Mouse (Mus musculus): ENCODE measurements around the gene Hoxa13. TPM values are rescaled to one million over a fixed set of nuclear protein-coding genes. Genes with fewer than 3 reads are reported as not detected.

Gene Hoxa13
- polyA plus RNA-seq, 1 experiment from 2014 or later: 0.15 TPM

DNA sequence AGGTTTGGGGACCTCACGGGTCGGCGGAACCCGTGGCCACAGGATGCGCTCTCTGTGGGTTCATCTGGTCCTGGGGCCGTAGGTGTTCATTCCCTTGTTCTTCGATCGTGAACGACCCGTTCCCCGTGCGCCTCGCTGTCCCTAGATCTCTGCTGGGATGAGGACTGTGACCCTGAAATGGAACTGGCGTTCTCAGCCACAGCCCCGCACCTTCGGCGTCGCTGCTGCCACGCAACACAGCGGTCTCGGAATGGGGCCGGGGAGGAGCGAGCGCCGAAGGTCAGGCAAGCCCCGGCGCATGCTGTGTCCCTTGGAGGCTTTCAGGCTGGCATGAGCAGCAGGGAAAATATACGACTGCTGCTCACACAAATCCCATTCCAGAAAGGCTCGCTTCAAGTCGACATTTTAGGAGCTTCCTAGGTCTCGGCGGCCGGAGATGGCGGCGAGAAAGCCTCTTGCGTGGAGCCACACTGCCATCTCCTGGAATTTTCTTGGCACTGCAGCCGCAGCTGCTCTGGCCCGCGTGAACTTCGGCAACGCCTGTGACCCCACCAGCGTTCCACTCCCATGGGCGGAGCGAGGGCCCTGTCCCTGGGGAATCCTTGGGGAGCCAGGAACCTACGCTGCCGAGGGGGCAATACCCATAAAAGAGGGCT lies 39.2 kb downstream of the Hoxa13 start, which contains the start of gene Hoxa7:
Hoxa7 (minus strand) TSS at position 518 of the 656 bp plus-strand sequence.
- Histone ChIP-seq H3K4me3 (ENCODE audit: low read length) (peak within 1 kb of the TSS; percentile 63), H3K27me3 (ENCODE audit: insufficient read depth, low read length) (no peaks in the 10 kb centered on the region), H3K4me2 (replicated peaks; ENCODE audit: low read depth, low read length) (peak within 1 kb of the TSS; percentile 81), H3K9me3 (ENCODE audit: low read length) (no peaks in the 10 kb centered on the region), H3K36me3 (ENCODE audit: insufficient read depth, low read length) (0 out of 2 replicates have a peak, but pooled peaks cover 7% of the 10 kb centered on the region), H3K27ac (ENCODE audit: low read length) (peak within 1 kb of the TSS; percentile 97), H3K4me1 (ENCODE audit: insufficient read depth, low read length) (peaks cover 34% of the 10 kb centered on the region), H3K9ac (replicated peaks; ENCODE audit: low read length) (peak within 1 kb of the TSS; percentile 95)
- under 1% methylated on average over 46 of the region's 46 CpGs for WGBS
- peak; percentile 28 for ATAC-seq (ENCODE audit: low FRiP score, low TSS enrichment)

DNA sequence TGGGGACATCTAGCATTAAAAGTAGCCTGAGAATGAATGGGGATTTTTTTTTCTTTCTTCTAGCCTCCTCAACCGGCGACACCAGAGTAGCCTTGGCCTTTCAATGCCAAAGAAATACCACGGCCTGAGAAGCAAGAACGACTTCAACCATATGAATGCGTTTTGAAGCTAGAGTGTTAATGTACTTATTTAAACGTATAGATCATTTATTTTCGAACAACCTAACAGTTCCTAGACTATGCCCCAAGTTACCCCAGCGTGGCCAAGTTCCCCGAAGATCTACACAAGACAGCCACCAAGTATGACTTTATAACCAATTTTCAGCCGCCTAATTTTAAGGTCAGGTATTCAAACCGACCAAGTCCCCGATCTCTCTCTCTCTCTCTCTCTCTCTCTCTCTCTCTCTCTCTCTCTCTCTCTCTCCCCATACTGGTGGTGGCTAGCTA lies 39.8 kb downstream of the Hoxa13 start:
- Histone ChIP-seq H3K27ac (ENCODE audit: low read length) (peak overlapping the region; percentile 97), H3K4me2 (replicated peaks; ENCODE audit: low read depth, low read length) (peak overlapping the region; percentile 81), H3K9ac (replicated peaks; ENCODE audit: low read length) (peak overlapping the region; percentile 95), H3K4me3 (ENCODE audit: low read length) (peak overlapping the region; percentile 63), H3K9me3 (ENCODE audit: low read length) (no peaks in the 10 kb centered on the region), H3K27me3 (ENCODE audit: insufficient read depth, low read length) (no peaks in the 10 kb centered on the region), H3K36me3 (ENCODE audit: insufficient read depth, low read length) (0 out of 2 replicates have a peak, but pooled peaks cover 7% of the 10 kb centered on the region), H3K4me1 (ENCODE audit: insufficient read depth, low read length) (peaks cover 38% of the 10 kb centered on the region)
- no peak for ATAC-seq (ENCODE audit: low FRiP score, low TSS enrichment)
- WGBS: 4% methylated on average over 12 of the region's 12 CpGs

DNA sequence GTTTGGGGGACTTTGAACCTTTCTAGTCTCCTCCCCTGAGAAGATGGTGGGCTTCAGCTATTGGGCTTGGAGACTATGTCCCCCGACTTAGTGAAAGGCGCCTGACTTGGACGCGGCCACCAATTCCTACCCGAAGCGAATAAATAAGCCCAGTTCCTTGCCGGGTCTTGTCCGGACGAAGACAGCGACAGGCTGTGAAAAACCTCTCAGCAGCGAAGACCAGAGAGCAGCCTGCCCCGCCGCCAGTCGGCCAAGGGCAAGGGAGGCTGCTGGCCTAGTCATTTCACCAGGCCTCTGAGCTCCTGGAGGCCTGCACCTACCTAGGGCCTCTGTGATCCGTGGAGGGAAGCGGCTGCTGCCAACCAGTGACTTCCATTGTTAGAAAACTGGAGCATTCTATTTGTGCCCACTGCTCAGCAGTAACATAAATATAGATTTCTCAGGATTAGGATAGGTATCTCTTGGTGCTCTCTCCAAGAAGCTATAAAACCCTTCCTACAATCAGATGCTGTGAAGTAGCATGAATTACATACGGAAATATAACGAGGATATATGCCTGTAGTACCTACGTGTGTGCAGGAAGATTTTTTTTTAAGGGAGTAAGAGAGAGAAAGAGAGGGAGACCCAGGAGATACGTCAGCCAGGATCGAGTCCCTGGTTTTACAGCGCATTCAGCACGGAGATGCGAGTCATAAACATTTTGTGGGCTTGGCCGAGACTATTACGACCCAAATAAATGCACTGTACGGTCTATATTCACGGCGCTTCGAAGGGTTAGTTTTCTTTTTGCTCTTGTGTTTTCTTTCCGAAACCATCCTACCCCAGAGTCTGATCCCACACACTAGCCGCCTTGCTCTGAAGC lies 40.4 kb downstream of the Hoxa13 start:
- no peak for ATAC-seq (ENCODE audit: low FRiP score, low TSS enrichment)
- H3K27ac ChIP-seq (ENCODE audit: low read length): peak overlapping the region; percentile 97
- 14% methylated on average over 32 of the region's 32 CpGs for WGBS
- peak overlapping the region; percentile 95 for H3K9ac ChIP-seq (replicated peaks; ENCODE audit: low read length)
- no peaks in the 10 kb centered on the region for H3K9me3 ChIP-seq (ENCODE audit: low read length)
- H3K36me3 ChIP-seq (ENCODE audit: insufficient read depth, low read length): 0 out of 2 replicates have a peak, but pooled peaks cover 7% of the 10 kb centered on the region
- peak overlapping the region; percentile 81 for H3K4me2 ChIP-seq (replicated peaks; ENCODE audit: low read depth, low read length)
- H3K4me1 ChIP-seq (ENCODE audit: insufficient read depth, low read length): peaks cover 43% of the 10 kb centered on the region
- H3K4me3 ChIP-seq (ENCODE audit: low read length): peak overlapping the region; percentile 63
- no peaks in the 10 kb centered on the region for H3K27me3 ChIP-seq (ENCODE audit: insufficient read depth, low read length)

DNA sequence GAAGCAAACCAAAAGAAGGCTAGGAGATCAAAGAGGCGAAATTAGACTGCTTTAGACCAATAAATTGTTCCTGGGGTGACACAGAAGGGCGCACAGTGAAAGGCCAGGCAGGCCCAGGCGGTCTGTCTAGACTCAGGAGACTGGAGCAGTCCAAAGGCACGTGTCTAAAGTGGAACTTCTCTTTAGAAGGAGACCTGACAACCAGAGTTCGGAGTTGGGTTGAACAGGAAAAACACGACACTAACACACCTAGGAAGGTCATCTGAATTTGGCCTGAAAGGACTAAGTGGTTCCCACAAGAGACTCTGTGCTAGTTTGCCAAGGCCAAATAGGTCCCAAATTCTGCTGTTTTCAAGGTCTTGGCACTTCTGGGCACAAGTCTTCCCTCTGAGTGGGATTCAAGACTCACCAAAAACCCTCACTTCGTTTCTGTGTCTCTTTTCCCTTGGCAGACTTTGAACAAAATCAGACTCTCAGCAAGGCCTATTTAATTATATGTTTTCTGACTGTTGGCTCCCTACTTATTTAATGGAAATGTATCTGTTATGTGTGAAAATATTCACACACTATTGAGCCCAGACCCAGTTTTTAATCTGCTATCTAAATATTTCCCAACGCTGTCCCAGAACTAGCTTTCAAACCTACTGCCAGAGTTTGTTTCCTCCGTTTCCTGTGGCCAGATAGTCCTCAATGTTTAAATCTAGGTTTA lies 41.3 kb downstream of the Hoxa13 start:
- Histone ChIP-seq H3K4me3 (ENCODE audit: low read length) (peak overlapping the region; percentile 63), H3K27me3 (ENCODE audit: insufficient read depth, low read length) (no peaks in the 10 kb centered on the region), H3K9me3 (ENCODE audit: low read length) (no peaks in the 10 kb centered on the region), H3K27ac (ENCODE audit: low read length) (peak overlapping the region; percentile 97), H3K4me2 (replicated peaks; ENCODE audit: low read depth, low read length) (peak overlapping the region; percentile 81), H3K36me3 (ENCODE audit: insufficient read depth, low read length) (0 out of 2 replicates have a peak, but pooled peaks cover 7% of the 10 kb centered on the region), H3K9ac (replicated peaks; ENCODE audit: low read length) (peak overlapping the region; percentile 95), H3K4me1 (ENCODE audit: insufficient read depth, low read length) (peaks cover 50% of the 10 kb centered on the region)
- ATAC-seq (ENCODE audit: low FRiP score, low TSS enrichment): no peak
- WGBS: 28% methylated on average over 9 of the region's 9 CpGs

DNA sequence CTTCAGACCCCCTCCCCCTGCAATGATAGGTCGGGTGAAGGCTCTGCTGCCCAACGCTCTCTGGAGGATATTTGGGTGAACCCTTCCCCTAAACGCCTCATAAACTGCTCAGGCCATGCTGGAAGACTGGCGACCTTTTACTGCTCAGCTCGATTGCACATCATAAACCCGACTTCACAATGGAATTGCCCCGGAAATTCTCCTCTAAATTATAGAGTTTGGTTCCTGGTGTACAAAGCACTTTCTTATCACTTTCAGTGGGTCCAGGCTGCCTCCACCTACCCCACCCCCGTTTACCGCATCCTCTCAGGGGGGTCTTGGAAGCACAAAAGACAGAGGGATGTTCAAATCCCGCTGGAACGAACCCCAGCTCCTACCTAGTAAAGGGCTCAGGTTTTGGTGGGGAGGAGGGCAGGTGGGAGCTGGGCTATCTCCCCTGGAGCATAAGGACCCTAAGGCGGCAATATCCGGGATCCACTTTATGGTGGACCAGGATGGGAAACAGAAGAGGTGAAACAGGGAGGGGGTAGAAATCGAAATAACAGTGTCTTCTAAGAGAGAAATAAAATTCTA lies 42.0 kb downstream of the Hoxa13 start:
- Histone ChIP-seq H3K9me3 (ENCODE audit: low read length) (no peaks in the 10 kb centered on the region), H3K27me3 (ENCODE audit: insufficient read depth, low read length) (no peaks in the 10 kb centered on the region), H3K4me3 (ENCODE audit: low read length) (peak overlapping the region; percentile 71), H3K36me3 (ENCODE audit: insufficient read depth, low read length) (0 out of 2 replicates have a peak, but pooled peaks cover 2% of the 10 kb centered on the region), H3K4me2 (replicated peaks; ENCODE audit: low read depth, low read length) (peak overlapping the region; percentile 81), H3K9ac (replicated peaks; ENCODE audit: low read length) (peak overlapping the region; percentile 95), H3K27ac (ENCODE audit: low read length) (peak overlapping the region; percentile 97), H3K4me1 (ENCODE audit: insufficient read depth, low read length) (peaks cover 55% of the 10 kb centered on the region)
- WGBS: 14% methylated on average over 14 of the region's 14 CpGs
- no peak for ATAC-seq (ENCODE audit: low FRiP score, low TSS enrichment)

DNA sequence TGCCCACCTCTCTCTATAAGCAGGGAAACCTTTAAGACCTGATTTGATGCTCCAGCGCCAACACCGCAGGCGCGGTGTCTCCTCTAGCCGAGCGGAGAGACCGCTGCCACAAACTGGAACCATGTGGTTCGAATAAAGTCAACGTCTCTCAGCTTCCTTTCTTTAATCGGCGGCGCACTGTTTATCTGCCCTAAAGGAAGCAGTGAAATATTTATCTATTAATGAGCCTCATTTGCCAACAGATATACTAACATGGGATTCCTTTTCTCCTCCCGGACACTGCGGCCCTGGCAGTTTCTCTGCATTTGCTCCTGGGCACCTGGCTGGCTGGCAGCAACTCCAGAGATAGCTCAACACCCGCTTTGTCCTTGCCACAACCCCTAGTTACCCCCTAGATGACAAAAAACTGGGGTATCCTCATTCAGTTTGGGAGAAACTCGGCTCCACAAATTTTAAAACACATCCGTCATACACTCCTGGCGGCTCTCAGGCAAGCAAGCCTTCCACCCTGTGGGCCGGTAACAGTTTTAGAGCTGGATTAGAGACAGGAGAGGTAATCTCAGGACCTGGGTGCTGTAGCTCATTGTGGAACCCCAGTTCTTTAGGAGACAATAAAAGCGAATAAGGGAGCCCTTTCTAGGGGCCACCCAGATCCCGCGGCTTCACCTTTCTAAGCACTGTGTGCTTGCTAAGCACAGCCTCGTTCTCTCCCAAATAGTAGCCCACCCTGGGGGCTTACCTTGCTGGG lies 42.6 kb downstream of the Hoxa13 start:
- no peak for ATAC-seq (ENCODE audit: low FRiP score, low TSS enrichment)
- Histone ChIP-seq H3K4me1 (ENCODE audit: insufficient read depth, low read length) (peaks cover 57% of the 10 kb centered on the region), H3K9ac (replicated peaks; ENCODE audit: low read length) (peak overlapping the region; percentile 95), H3K36me3 (ENCODE audit: insufficient read depth, low read length) (no peaks in the 10 kb centered on the region), H3K27me3 (ENCODE audit: insufficient read depth, low read length) (no peaks in the 10 kb centered on the region), H3K27ac (ENCODE audit: low read length) (peak overlapping the region; percentile 97), H3K4me2 (replicated peaks; ENCODE audit: low read depth, low read length) (peak overlapping the region; percentile 81), H3K4me3 (ENCODE audit: low read length) (peak overlapping the region; percentile 71), H3K9me3 (ENCODE audit: low read length) (no peaks in the 10 kb centered on the region)
- 10% methylated on average over 23 of the region's 23 CpGs for WGBS

DNA sequence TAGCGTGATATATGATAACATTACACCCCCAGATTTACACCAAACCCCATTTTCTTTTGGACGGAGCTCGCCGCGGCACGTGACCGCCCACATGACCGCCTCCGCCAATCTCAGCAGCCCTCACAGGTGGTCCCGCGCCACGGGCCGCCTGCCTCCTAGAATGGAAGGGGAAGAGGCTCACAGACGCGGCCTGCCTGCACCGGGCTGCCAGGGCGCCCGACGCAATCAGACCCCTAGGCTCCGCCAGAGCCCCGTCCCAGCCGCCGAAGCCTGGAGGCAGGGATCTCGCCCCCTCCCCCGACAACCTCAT lies 43.3 kb downstream of the Hoxa13 start:
- peak overlapping the region; percentile 97 for H3K27ac ChIP-seq (ENCODE audit: low read length)
- WGBS: 0% methylated on average over 25 of the region's 25 CpGs
- no peaks in the 10 kb centered on the region for H3K36me3 ChIP-seq (ENCODE audit: insufficient read depth, low read length)
- H3K9ac ChIP-seq (replicated peaks; ENCODE audit: low read length): peak overlapping the region; percentile 95
- H3K4me2 ChIP-seq (replicated peaks; ENCODE audit: low read depth, low read length): peak overlapping the region; percentile 81
- H3K27me3 ChIP-seq (ENCODE audit: insufficient read depth, low read length): no peaks in the 10 kb centered on the region
- H3K4me3 ChIP-seq (ENCODE audit: low read length): peak overlapping the region; percentile 71
- no peaks in the 10 kb centered on the region for H3K9me3 ChIP-seq (ENCODE audit: low read length)
- peaks cover 57% of the 10 kb centered on the region for H3K4me1 ChIP-seq (ENCODE audit: insufficient read depth, low read length)
- peak; percentile 83 for ATAC-seq (ENCODE audit: low FRiP score, low TSS enrichment)

DNA sequence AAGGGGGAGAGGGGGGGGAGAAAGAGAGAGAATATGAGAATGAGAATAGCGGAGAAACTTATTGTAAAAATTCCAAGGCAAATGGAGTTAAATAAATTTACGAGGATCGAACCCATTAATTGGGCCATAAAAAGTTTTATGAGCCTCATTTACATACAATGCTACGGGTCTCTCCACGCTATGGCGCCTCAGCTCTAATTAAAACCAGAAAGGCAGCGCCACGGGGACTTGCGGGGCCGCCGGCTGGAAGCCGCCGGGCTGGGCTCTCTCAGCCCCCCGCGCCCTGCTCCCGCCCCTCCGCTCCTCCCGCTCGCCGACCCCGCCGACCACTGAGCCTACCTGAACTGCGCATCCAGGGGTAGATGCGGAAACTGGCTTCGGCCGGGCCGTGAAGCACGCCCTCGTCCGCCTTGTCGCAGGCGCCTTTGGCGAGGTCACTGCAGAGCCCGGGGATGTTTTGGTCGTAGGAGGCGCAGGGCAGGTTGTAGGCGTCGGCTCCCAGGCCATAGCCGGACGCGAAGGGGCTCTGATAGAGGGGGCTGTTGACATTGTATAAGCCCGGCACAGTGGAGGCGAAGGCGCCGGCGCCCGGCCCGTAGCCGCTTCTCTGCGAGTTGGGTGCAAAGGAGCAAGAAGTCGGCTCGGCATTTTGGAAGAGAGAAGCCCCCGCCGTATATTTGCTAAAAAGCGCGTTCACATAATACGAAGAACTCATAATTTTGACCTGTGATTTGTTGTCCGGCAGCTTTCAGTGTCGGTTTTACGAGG lies 43.8 kb downstream of the Hoxa13 start:
- under 1% methylated on average over 59 of the region's 60 CpGs for WGBS
- Histone ChIP-seq H3K9ac (replicated peaks; ENCODE audit: low read length) (peak overlapping the region; percentile 95), H3K27me3 (ENCODE audit: insufficient read depth, low read length) (no peaks in the 10 kb centered on the region), H3K36me3 (ENCODE audit: insufficient read depth, low read length) (no peaks in the 10 kb centered on the region), H3K4me3 (ENCODE audit: low read length) (peak overlapping the region; percentile 71), H3K9me3 (ENCODE audit: low read length) (no peaks in the 10 kb centered on the region), H3K4me1 (ENCODE audit: insufficient read depth, low read length) (peaks cover 52% of the 10 kb centered on the region), H3K4me2 (replicated peaks; ENCODE audit: low read depth, low read length) (peak overlapping the region; percentile 81), H3K27ac (ENCODE audit: low read length) (peak overlapping the region; percentile 97)
- 0 out of 2 replicates have a peak, but pooled peaks have one; percentile 26 for ATAC-seq (ENCODE audit: low FRiP score, low TSS enrichment)
